Mouse (Mus musculus) CH12F3 (cell line): Measurements from ENCODE around the gene Tiam2.

Experiments used
- in situ Hi-C: fragments of 300-500 bp; cut with MboI; formaldehyde crosslinking; loops from 2 replicates; pipeline ENCODE4 v1.14.3; 2020; ENCODE audit warnings: low sequenced_read_pairs

Tiam2 gene

GRCm38 (mm10) chr17:3491065-3491464, 164.7 kb downstream of the Tiam2 start:
- in situ Hi-C loops, result no loop called here

- in situ Hi-C loops, result no loop called here
Measured at GRCm38 (mm10) chr17:3491667-3492066, 165.3 kb downstream of the Tiam2 start.

GRCm38 (mm10) chr17:3495576-3495975, 169.2 kb downstream of the Tiam2 start:
- in situ Hi-C loops, result no loop called here

GRCm38 (mm10) chr17:3496080-3496479, 169.7 kb downstream of the Tiam2 start:
- in situ Hi-C loops, result no loop called here

GRCm38 (mm10) chr17:3498086-3498485, 171.7 kb downstream of the Tiam2 start:
- in situ Hi-C loops, result no loop called here

GRCm38 (mm10) chr17:3498580-3498979, 172.2 kb downstream of the Tiam2 start:
- in situ Hi-C loops, result no loop called here

- in situ Hi-C loops, result no loop called here
Measured at GRCm38 (mm10) chr17:3499468-3499867, 173.1 kb downstream of the Tiam2 start.

GRCm38 (mm10) chr17:3500076-3500475, 173.7 kb downstream of the Tiam2 start:
- in situ Hi-C loops, result no loop called here

GRCm38 (mm10) chr17:3500936-3501335, 174.6 kb downstream of the Tiam2 start:
- in situ Hi-C loops, result no loop called here

GRCm38 (mm10) chr17:3505711-3506110, 179.3 kb downstream of the Tiam2 start:
- in situ Hi-C loops, result no loop called here

GRCm38 (mm10) chr17:3506508-3506907, 180.1 kb downstream of the Tiam2 start:
- in situ Hi-C loops, result no loop called here

- in situ Hi-C loops, result no loop called here
Measured at GRCm38 (mm10) chr17:3509841-3510240, 183.5 kb downstream of the Tiam2 start.

- in situ Hi-C loops, result no loop called here
Measured at GRCm38 (mm10) chr17:3514316-3514715, 187.9 kb downstream of the Tiam2 start.

- in situ Hi-C loops, result no loop called here
Measured at GRCm38 (mm10) chr17:3515851-3516250, 189.5 kb downstream of the Tiam2 start.

GRCm38 (mm10) chr17:3516406-3516805, 190.0 kb downstream of the Tiam2 start:
- in situ Hi-C loops, result no loop called here

- in situ Hi-C loops, result no loop called here
Measured at GRCm38 (mm10) chr17:3520344-3520743, 194.0 kb downstream of the Tiam2 start.

GRCm38 (mm10) chr17:3527841-3528471, 201.6 kb downstream of the Tiam2 start:
- in situ Hi-C loops, result no loop called here

GRCm38 (mm10) chr17:3529523-3529922, 203.2 kb downstream of the Tiam2 start:
- in situ Hi-C loops, result no loop called here

GRCm38 (mm10) chr17:3530549-3530948, 204.2 kb downstream of the Tiam2 start:
- in situ Hi-C loops, result no loop called here

GRCm38 (mm10) chr17:3531641-3532040, 205.3 kb downstream of the Tiam2 start:
- in situ Hi-C loops, result no loop called here

GRCm38 (mm10) chr17:3532254-3532653, 205.9 kb downstream of the Tiam2 start, which contains the start of gene Cldn20:
TSS of gene Cldn20 (plus strand) at chr17:3532554.
- in situ Hi-C loops, result no loop called here

- in situ Hi-C loops, result no loop called here
Measured at GRCm38 (mm10) chr17:3533425-3533824, 207.1 kb downstream of the Tiam2 start.

GRCm38 (mm10) chr17:3540304-3540703, 213.9 kb downstream of the Tiam2 start:
- in situ Hi-C loops, result no loop called here
